ENCODE assay signal across 8 mouse cellular contexts in the genomic region with DNA sequence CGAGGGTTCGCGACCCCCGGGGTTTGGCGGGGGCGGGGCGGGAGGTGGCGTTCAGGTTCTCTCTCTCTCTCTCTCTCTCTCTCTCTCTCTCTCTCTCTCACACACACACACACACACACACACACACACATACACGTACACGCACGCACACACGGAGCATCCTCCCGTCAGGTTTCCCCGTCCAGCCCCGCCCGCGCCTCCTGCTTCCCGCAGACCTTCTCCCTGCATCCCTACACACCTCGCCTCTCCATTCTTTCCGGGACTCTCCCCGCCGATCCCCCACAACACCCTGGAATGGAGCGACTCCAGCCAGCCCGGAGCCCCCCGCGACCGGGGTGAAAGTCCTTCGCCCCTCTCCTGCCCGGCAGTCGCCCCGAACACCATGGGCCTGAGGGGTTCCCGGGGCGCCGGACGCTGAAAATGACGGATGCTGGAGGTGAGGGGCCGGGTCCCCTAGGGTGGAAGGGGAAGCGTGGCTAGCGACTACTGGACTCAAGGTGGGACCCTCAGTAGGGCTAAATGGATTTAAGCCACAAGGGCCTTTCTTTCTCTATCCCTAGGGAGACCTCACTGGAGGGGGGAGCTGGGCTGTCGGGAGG. TPM values are rescaled to one million over a fixed set of nuclear protein-coding genes. Genes with fewer than 3 reads are reported as not detected.
A peak's percentile ranks its signal among the peaks of the same experiment; 100 is the strongest.
DNase-seq lines count a peak whose midpoint lies in the region; ATAC-seq and TF ChIP-seq lines count a peak whose summit lies in the region.

No protein-coding gene starts in this region.

- no peaks in the 10 kb centered on the region for H3K27me3 ChIP-seq in hindbrain, embryonic 16.5 days (replicated peaks; ENCODE audit: control insufficient read depth, insufficient read depth, low read length)
- H3K27me3 ChIP-seq in midbrain, embryonic 14.5 days (ENCODE audit: control insufficient read depth, insufficient read depth, low read length) = no peaks in the 10 kb centered on the region

- H3K27ac ChIP-seq in left cerebral cortex, adult 2 months = peak overlapping the region; percentile 57
- no peak overlapping the region for H3K27ac ChIP-seq in bone marrow macrophage, adult 2 months (ENCODE audit: insufficient read depth, low read depth, low read length)
- H3K27ac ChIP-seq in hindbrain, embryonic 16.5 days (ENCODE audit: low read depth, low read length) = peak overlapping the region; percentile 98
- peak overlapping the region; percentile 99 for H3K27ac ChIP-seq in midbrain, embryonic 14.5 days (replicated peaks; ENCODE audit: low read depth, low read length)

- peak; percentile 40; the same call in 1 of the 2 replicates for ATAC-seq in hindbrain, embryonic 16.5 days
- ATAC-seq in midbrain, embryonic 14.5 days (ENCODE audit: low FRiP score, low TSS enrichment) = peak; percentile 61
- ATAC-seq in granulocyte monocyte progenitor cell, adult 5-6 weeks (replicated peaks; ENCODE audit: poor library complexity, severe bottlenecking) = no peak

- intact Hi-C loops in left cerebral cortex, adult 2 months (cut with DNase I) = no loop called here
- intact Hi-C loops in left cerebral cortex, postnatal 25 days (cut with DNase I) = no loop called here

- peaks cover 5% of the 10 kb centered on the region for H3K36me3 ChIP-seq in hindbrain, embryonic 16.5 days (ENCODE audit: control insufficient read depth, insufficient read depth, low read length)
- H3K36me3 ChIP-seq in midbrain, embryonic 14.5 days (ENCODE audit: control insufficient read depth, insufficient read depth, low read length) = peaks cover 21% of the 10 kb centered on the region

- no peaks in the 10 kb centered on the region for H3K9me3 ChIP-seq in hindbrain, embryonic 16.5 days (ENCODE audit: control insufficient read depth, low read length)
- H3K9me3 ChIP-seq in midbrain, embryonic 14.5 days (ENCODE audit: control insufficient read depth, low read length) = no peaks in the 10 kb centered on the region

- peak overlapping the region; percentile 82 for H3K4me2 ChIP-seq in hindbrain, embryonic 16.5 days (ENCODE audit: low read length)
- peak overlapping the region; percentile 77 for H3K4me2 ChIP-seq in midbrain, embryonic 14.5 days (ENCODE audit: low read length)

- under 1% methylated on average over 32 of the region's 40 CpGs for WGBS in hindbrain, embryonic 16.5 days
- under 1% methylated on average over 40 of the region's 40 CpGs for WGBS in midbrain, embryonic 14.5 days

- peaks cover 18% of the 10 kb centered on the region for H3K4me1 ChIP-seq in bone marrow macrophage, adult 2 months (ENCODE audit: control insufficient read depth, insufficient read depth, low read length)
- H3K4me1 ChIP-seq in hindbrain, embryonic 16.5 days (ENCODE audit: control insufficient read depth, insufficient read depth, low read depth, low read length) = peaks cover 54% of the 10 kb centered on the region
- peaks cover 60% of the 10 kb centered on the region for H3K4me1 ChIP-seq in midbrain, embryonic 14.5 days (ENCODE audit: control insufficient read depth, insufficient read depth, low read length)

- no peak for DNase-seq in left cerebral cortex, adult 2 months (ENCODE audit: extremely low spot score in 1 of 2, low spot score in 2 of 2)
- no peak for DNase-seq in left cerebral cortex, postnatal 25 days (ENCODE audit: low spot score in 2 of 2)
- peak; percentile 61 for DNase-seq in embryo, embryonic 9.5 days (ENCODE audit: extremely low spot score)
- DNase-seq in midbrain, embryonic 14.5 days = peak; percentile 78
- no peak for DNase-seq in MN1 (ENCODE audit: low spot score)

- H3K4me3 ChIP-seq in left cerebral cortex, adult 2 months = peak overlapping the region; percentile 54
- peak overlapping the region; percentile 66; the same call in 1 of the 2 replicates for H3K4me3 ChIP-seq in bone marrow macrophage, adult 2 months (ENCODE audit: insufficient read depth, low read length)
- peak overlapping the region; percentile 92 for H3K4me3 ChIP-seq in hindbrain, embryonic 16.5 days (ENCODE audit: low read length)
- H3K4me3 ChIP-seq in midbrain, embryonic 14.5 days (replicated peaks; ENCODE audit: low read depth, low read length) = peak overlapping the region; percentile 97

- no peak for TF ChIP-seq POLR2A in bone marrow macrophage, adult 2 months (IDR thresholded peaks at IDR 0.05; ENCODE audit: borderline replicate concordance, low read depth, low read length)

- TF ChIP-seq CTCF in left cerebral cortex, adult 2 months (IDR thresholded peaks at IDR 0.05) = no peak
- no peak for TF ChIP-seq CTCF in bone marrow macrophage, adult 2 months (IDR thresholded peaks at IDR 0.05; ENCODE audit: low read depth, low read length)

- peak overlapping the region; percentile 99 for H3K9ac ChIP-seq in hindbrain, embryonic 16.5 days (ENCODE audit: low read depth, low read length)
- peak overlapping the region; percentile 99 for H3K9ac ChIP-seq in midbrain, embryonic 14.5 days (replicated peaks; ENCODE audit: low read length)

RNA-seq across cellular contexts. Expression of a gene that starts 0.6 kb away (rescaled TPM):
- 10 to 100 TPM; 25.1 to 30.1 TPM for total RNA-seq in left cerebral cortex, adult 2 months (2021)
- total RNA-seq in left cerebral cortex, postnatal 25 days (2021) = 10 to 100 TPM; 30.8 to 31.1 TPM
- not detected in 2 replicates for polyA plus RNA-seq in bone marrow macrophage, adult 2 months (2012; ENCODE audit: insufficient read depth, insufficient read length, missing spikeins)
- 160 and 181 TPM in 2 replicates for polyA plus RNA-seq in hindbrain, embryonic 16.5 days (2015; fragmentation: Nextera tagmentation; extraction: Ambion mirVana)
- polyA plus RNA-seq in midbrain, embryonic 14.5 days (2014; fragmentation: Nextera tagmentation; extraction: Ambion mirVana) = 135 and 152 TPM in 2 replicates
- total RNA-seq in granulocyte monocyte progenitor cell, adult 5-6 weeks (2014; fragmentation: Nextera tagmentation) = 0.34 and 0.49 TPM in 2 replicates
- 0.05 and 0.65 TPM in 2 replicates for total RNA-seq in granulocyte monocyte progenitor cell, adult 5-6 weeks (2017)

RNA-seq across cellular contexts. Expression of a gene that starts 19.4 kb away (rescaled TPM):
- total RNA-seq in left cerebral cortex, adult 2 months (2021) = 100 to 1,000 TPM; 709 to 735 TPM
- total RNA-seq in left cerebral cortex, postnatal 25 days (2021) = 100 to 1,000 TPM; 675 to 703 TPM
- polyA plus RNA-seq in bone marrow macrophage, adult 2 months (2012; ENCODE audit: insufficient read depth, insufficient read length, missing spikeins) = 166 and 176 TPM in 2 replicates
- polyA plus RNA-seq in hindbrain, embryonic 16.5 days (2015; fragmentation: Nextera tagmentation; extraction: Ambion mirVana) = 17.8 and 18.8 TPM in 2 replicates
- 27.1 and 27.6 TPM in 2 replicates for polyA plus RNA-seq in midbrain, embryonic 14.5 days (2014; fragmentation: Nextera tagmentation; extraction: Ambion mirVana)
- 50.3 and 61.7 TPM in 2 replicates for total RNA-seq in granulocyte monocyte progenitor cell, adult 5-6 weeks (2014; fragmentation: Nextera tagmentation)
- total RNA-seq in granulocyte monocyte progenitor cell, adult 5-6 weeks (2017) = 67.7 and 71.9 TPM in 2 replicates

RNA-seq across cellular contexts. Expression of a gene that starts 30.9 kb away (rescaled TPM):
- 100 to 1,000 TPM; 109 to 112 TPM for total RNA-seq in left cerebral cortex, adult 2 months (2021)
- 10 to 100 TPM; 87.3 to 88.7 TPM for total RNA-seq in left cerebral cortex, postnatal 25 days (2021)
- polyA plus RNA-seq in bone marrow macrophage, adult 2 months (2012; ENCODE audit: insufficient read depth, insufficient read length, missing spikeins) = 23.4 and 24.5 TPM in 2 replicates
- 34.6 and 42.1 TPM in 2 replicates for polyA plus RNA-seq in hindbrain, embryonic 16.5 days (2015; fragmentation: Nextera tagmentation; extraction: Ambion mirVana)
- 21.5 and 22.7 TPM in 2 replicates for polyA plus RNA-seq in midbrain, embryonic 14.5 days (2014; fragmentation: Nextera tagmentation; extraction: Ambion mirVana)
- 8.5 and 9.8 TPM in 2 replicates for total RNA-seq in granulocyte monocyte progenitor cell, adult 5-6 weeks (2014; fragmentation: Nextera tagmentation)
- total RNA-seq in granulocyte monocyte progenitor cell, adult 5-6 weeks (2017) = 0.60 and 1.8 TPM in 2 replicates

RNA-seq across cellular contexts. Expression of a gene that starts 34.1 kb away (rescaled TPM):
- total RNA-seq in left cerebral cortex, adult 2 months (2021) = under 1 TPM in 1 of 2 experiments, not detected in 1; 0.35 TPM
- under 1 TPM in 1 of 2 experiments, not detected in 1; 0.46 TPM for total RNA-seq in left cerebral cortex, postnatal 25 days (2021)
- not detected in 2 replicates for polyA plus RNA-seq in bone marrow macrophage, adult 2 months (2012; ENCODE audit: insufficient read depth, insufficient read length, missing spikeins)
- 0.24 and 1.3 TPM in 2 replicates for polyA plus RNA-seq in hindbrain, embryonic 16.5 days (2015; fragmentation: Nextera tagmentation; extraction: Ambion mirVana)
- polyA plus RNA-seq in midbrain, embryonic 14.5 days (2014; fragmentation: Nextera tagmentation; extraction: Ambion mirVana) = not detected in 2 replicates
- not detected in 2 replicates for total RNA-seq in granulocyte monocyte progenitor cell, adult 5-6 weeks (2014; fragmentation: Nextera tagmentation)
- not detected in 2 replicates for total RNA-seq in granulocyte monocyte progenitor cell, adult 5-6 weeks (2017)

RNA-seq across cellular contexts. Expression of a gene that starts 42.8 kb away (rescaled TPM):
- not detected for total RNA-seq in left cerebral cortex, adult 2 months (2021)
- not detected for total RNA-seq in left cerebral cortex, postnatal 25 days (2021)
- polyA plus RNA-seq in bone marrow macrophage, adult 2 months (2012; ENCODE audit: insufficient read depth, insufficient read length, missing spikeins) = not detected in 2 replicates
- not detected in 2 replicates for polyA plus RNA-seq in hindbrain, embryonic 16.5 days (2015; fragmentation: Nextera tagmentation; extraction: Ambion mirVana)
- polyA plus RNA-seq in midbrain, embryonic 14.5 days (2014; fragmentation: Nextera tagmentation; extraction: Ambion mirVana) = not detected in 2 replicates
- total RNA-seq in granulocyte monocyte progenitor cell, adult 5-6 weeks (2014; fragmentation: Nextera tagmentation) = not detected in 2 replicates
- total RNA-seq in granulocyte monocyte progenitor cell, adult 5-6 weeks (2017) = not detected in 2 replicates

Comparison
In these comparisons a context has a peak if more than half of its experiments do, and no peak if none do; other contexts are left out.
1. DNase-seq: peak in embryo, embryonic 9.5 days (single experiment) and midbrain, embryonic 14.5 days (single experiment); none in left cerebral cortex, adult 2 months (0 of 2), left cerebral cortex, postnatal 25 days (0 of 2) and MN1 (single experiment).
2. RNA of a gene that starts 0.6 kb away (total RNA-seq): 30.8 to 31.1 TPM in left cerebral cortex, postnatal 25 days and 25.1 to 30.1 TPM in left cerebral cortex, adult 2 months; 0.05 to 0.65 TPM in granulocyte monocyte progenitor cell, adult 5-6 weeks; every median in the first group is over 10 times any median in the second.
3. RNA of a gene that starts 19.4 kb away (total RNA-seq): 709 to 735 TPM in left cerebral cortex, adult 2 months and 675 to 703 TPM in left cerebral cortex, postnatal 25 days; 50.3 to 71.9 TPM in granulocyte monocyte progenitor cell, adult 5-6 weeks; every median in the first group is over 4 times any median in the second.
4. RNA of a gene that starts 30.9 kb away (total RNA-seq): 109 to 112 TPM in left cerebral cortex, adult 2 months and 87.3 to 88.7 TPM in left cerebral cortex, postnatal 25 days; 0.60 to 9.8 TPM in granulocyte monocyte progenitor cell, adult 5-6 weeks; every median in the first group is over 4 times any median in the second.
5. Peak in every context shown above with its lines, with median percentiles within 50 percentile points of each other: H3K4me3 ChIP-seq.